Mouse (Mus musculus) forebrain, embryonic 14.5 days (tissue): ENCODE data around the gene Rnf213. TPM values are rescaled to one million over a fixed set of nuclear protein-coding genes. Genes with fewer than 3 reads are reported as not detected.
A peak's percentile ranks its signal among the peaks of the same experiment; 100 is the strongest.
"Not testable (repeated sequence)": the region's sequence is repeated elsewhere in the genome, so short reads cannot be mapped to it uniquely, and the experiment has no call there.

Experiments used
- ATAC-seq: fragments of 200-750 bp; cut with Nextera tagmentation; 2 replicates; pipeline ENCODE4 v1.8.0; 2017; ENCODE audit warnings: mild to moderate bottlenecking, moderate library complexity
- DNase-seq: peaks from one replicate; pipeline ENCODE4 v3.0.0-alpha.2; 2015; ENCODE audit warnings: low spot score
- H3K27ac ChIP-seq: fragments of 300-500 bp; sonication (generic); 2 replicates; pipeline ENCODE4 v1.5.1; 2014; ENCODE audit warnings: low read depth, mild to moderate bottlenecking, control low read depth, low read length, moderate library complexity
- H3K27me3 ChIP-seq: fragments of 300-500 bp; sonication (generic); replicated peaks from 2 replicates; pipeline ENCODE4 v1.6.1; 2014; ENCODE audit warnings: low read length, control low read depth, mixed read lengths; ENCODE audit not compliant: control insufficient read depth, insufficient read depth
- H3K36me3 ChIP-seq: fragments of 300-500 bp; sonication (generic); 2 replicates; pipeline ENCODE4 v1.6.1; 2014; ENCODE audit warnings: low read length, control low read depth; ENCODE audit not compliant: control insufficient read depth, insufficient read depth
- H3K4me1 ChIP-seq: fragments of 300-500 bp; sonication (generic); 2 replicates; pipeline ENCODE4 v1.6.1; 2014; ENCODE audit warnings: antibody characterized with exemption, low read length, control low read depth; ENCODE audit not compliant: control insufficient read depth, insufficient read depth
- H3K4me2 ChIP-seq: fragments of 300-500 bp; sonication (generic); 2 replicates; pipeline ENCODE4 v1.6.1; 2014; ENCODE audit warnings: mild to moderate bottlenecking, control low read depth, low read length
- H3K4me3 ChIP-seq: fragments of 300-500 bp; sonication (generic); 2 replicates; pipeline ENCODE4 v1.5.1; 2014; ENCODE audit warnings: low read depth, low read length, control low read depth
- H3K9ac ChIP-seq: fragments of 300-500 bp; sonication (generic); 2 replicates; pipeline ENCODE4 v1.6.1; 2014; ENCODE audit warnings: mild to moderate bottlenecking, low read length, control low read depth, moderate library complexity
- H3K9me3 ChIP-seq: fragments of 300-500 bp; sonication (generic); replicated peaks from 2 replicates; pipeline ENCODE4 v1.6.1; 2016; ENCODE audit warnings: low read length, control low read depth, mixed read lengths; ENCODE audit not compliant: control insufficient read depth
- WGBS: fragments of 180-500 bp; shearing (Covaris S2); extraction: QIAGEN DNeasy Blood & Tissue Kit; methylation state at CpG from one replicate; pipeline ENCODE4 v1.1.7; 2014; 5-methylcytosine and 5-hydroxymethylcytosine counted together
- polyA plus RNA-seq: library from polyadenylated mRNA; unstranded; fragments of >200 nt; fragmentation: Nextera tagmentation; extraction: Ambion mirVana; gene quantifications from 2 replicates; pipeline ENCODE4 v1.2.1, GENCODE M21; 2014

Gene Rnf213
- polyA plus RNA-seq, 1 experiment from 2014 or later = 1.5 TPM

GRCm38 (mm10) chr11:119384904-119385303, 8.0 kb upstream of the Rnf213 start:
- no peaks in the 10 kb centered on the region for H3K9me3 ChIP-seq
- H3K4me3 ChIP-seq = no peak overlapping the region
- H3K4me2 ChIP-seq = no peak overlapping the region
- DNase-seq = no peak
- 83% methylated on average over 4 of the region's 4 CpGs for WGBS
- H3K36me3 ChIP-seq = no peaks in the 10 kb centered on the region
- H3K27me3 ChIP-seq = peaks cover 8% of the 10 kb centered on the region; the same call in 1 of the 2 replicates
- ATAC-seq = no peak
- H3K27ac ChIP-seq = no peak overlapping the region
- H3K4me1 ChIP-seq = no peaks in the 10 kb centered on the region
- H3K9ac ChIP-seq = no peak overlapping the region

DNA sequence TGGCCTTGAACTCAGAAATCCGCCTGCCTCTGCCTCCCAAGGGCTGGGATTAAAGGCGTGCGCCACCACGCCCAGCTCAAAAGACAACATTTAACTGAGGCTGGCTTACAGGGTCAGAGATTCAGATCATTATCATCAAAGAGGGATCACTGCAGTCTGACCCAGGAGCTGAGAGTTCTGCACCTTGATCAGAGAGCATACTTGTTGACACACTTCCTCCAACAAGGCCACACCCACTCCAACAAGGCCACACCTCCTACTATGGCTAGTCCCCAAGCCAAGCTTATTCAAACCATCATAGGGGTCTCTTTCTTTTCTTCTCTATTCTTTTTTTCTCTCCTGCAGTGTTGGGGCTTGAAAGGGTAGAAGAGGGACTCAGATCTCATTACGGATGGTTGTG, 6.6 kb upstream of the Rnf213 start:
- Histone ChIP-seq H3K4me2 (no peak overlapping the region), H3K9me3 (no peaks in the 10 kb centered on the region), H3K4me3 (no peak overlapping the region), H3K27me3 (peaks cover 23% of the 10 kb centered on the region), H3K9ac (no peak overlapping the region), H3K27ac (no peak overlapping the region), H3K4me1 (no peaks in the 10 kb centered on the region; the same call in 1 of the 2 replicates), H3K36me3 (no peaks in the 10 kb centered on the region)
- DNase-seq (no peak), ATAC-seq (no peak)
- WGBS = 91% methylated on average over 5 of the region's 5 CpGs

GRCm38 (mm10) chr11:119387273-119387672, 5.6 kb upstream of the Rnf213 start:
- DNase-seq = not testable (repeated sequence)

GRCm38 (mm10) chr11:119389851-119390270, 3.0 kb upstream of the Rnf213 start:
- H3K27me3 ChIP-seq = peaks cover 53% of the 10 kb centered on the region
- H3K27ac ChIP-seq = no peak overlapping the region
- ATAC-seq = peak; percentile 54; the same call in 1 of the 2 replicates
- no peaks in the 10 kb centered on the region; the same call in 1 of the 2 replicates for H3K4me1 ChIP-seq
- peak; percentile 67 for DNase-seq
- 1% methylated on average over 32 of the region's 35 CpGs for WGBS
- peak overlapping the region; percentile 46 for H3K4me3 ChIP-seq
- peak overlapping the region; percentile 93 for H3K4me2 ChIP-seq
- peak overlapping the region; percentile 58 for H3K9ac ChIP-seq
- H3K9me3 ChIP-seq = no peaks in the 10 kb centered on the region
- H3K36me3 ChIP-seq = no peaks in the 10 kb centered on the region

More at GRCm38 (mm10) chr11:119387273-119387672, 5.6 kb upstream of the Rnf213 start:
- not testable (repeated sequence) for H3K36me3 ChIP-seq, H3K9ac ChIP-seq, H3K9me3 ChIP-seq, ATAC-seq, H3K4me1 ChIP-seq, H3K4me3 ChIP-seq, H3K4me2 ChIP-seq, H3K27ac ChIP-seq
- peaks cover 32% of the 10 kb centered on the region for H3K27me3 ChIP-seq
- 33% methylated on average over 3 of the region's 3 CpGs for WGBS

DNA sequence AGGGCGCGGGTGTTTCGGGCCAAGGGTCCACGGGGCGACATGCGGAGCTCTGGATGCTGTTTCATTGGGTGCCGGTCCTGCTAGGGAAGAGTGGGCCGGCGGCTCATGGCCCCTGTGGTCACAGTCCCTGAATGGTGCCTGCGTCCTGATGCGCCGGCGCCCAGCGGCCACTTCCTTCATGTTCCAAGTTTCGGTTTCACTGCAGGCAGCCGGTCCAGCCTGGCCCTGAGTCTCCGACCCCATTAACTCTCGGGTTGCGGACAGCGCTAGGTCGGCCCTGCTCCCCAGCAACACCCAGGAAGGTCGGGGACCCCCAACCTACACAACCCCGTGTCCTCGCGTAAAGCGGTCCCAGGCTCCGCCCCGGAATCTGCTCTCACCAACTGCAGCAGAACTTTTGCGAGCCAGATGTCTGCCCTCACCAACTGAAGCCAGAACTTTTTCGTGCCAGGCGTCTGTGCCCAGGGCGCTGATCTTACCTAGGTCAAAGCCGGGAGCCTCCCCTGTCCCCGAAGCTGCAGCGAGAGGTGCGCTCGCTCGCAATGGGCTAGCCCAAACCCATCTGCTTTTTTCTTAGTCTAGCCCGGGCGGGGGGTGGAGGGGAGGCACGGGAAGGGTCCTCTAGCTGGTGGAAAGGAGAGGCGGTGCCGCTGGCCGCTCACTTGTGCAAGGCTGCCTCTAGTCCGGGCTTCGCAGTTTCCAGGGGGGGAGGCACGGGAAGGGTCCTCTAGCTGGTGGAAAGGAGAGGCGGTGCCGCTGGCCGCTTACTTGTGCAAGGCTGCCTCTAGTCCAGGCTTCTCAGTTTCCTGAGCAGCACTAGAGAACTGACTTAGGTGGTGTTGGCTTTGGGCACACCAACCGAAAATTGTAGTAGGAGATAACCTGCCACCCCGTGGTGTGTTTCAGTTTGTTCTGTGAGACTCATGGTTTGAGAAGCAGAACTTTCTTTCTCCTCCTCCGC, 2.3 kb upstream of the Rnf213 start:
- DNase-seq (peak; percentile 32), ATAC-seq (peak; percentile 23; the same call in 1 of the 2 replicates)
- peaks cover 59% of the 10 kb centered on the region for H3K27me3 ChIP-seq
- H3K4me2 ChIP-seq = peak overlapping the region; percentile 93
- peak overlapping the region; percentile 46 for H3K4me3 ChIP-seq
- 2% methylated on average over 53 of the region's 53 CpGs for WGBS
- no peak overlapping the region for H3K27ac ChIP-seq
- no peaks in the 10 kb centered on the region; the same call in 1 of the 2 replicates for H3K4me1 ChIP-seq
- no peaks in the 10 kb centered on the region for H3K36me3 ChIP-seq
- peak overlapping the region; percentile 58 for H3K9ac ChIP-seq
- no peaks in the 10 kb centered on the region for H3K9me3 ChIP-seq

DNA sequence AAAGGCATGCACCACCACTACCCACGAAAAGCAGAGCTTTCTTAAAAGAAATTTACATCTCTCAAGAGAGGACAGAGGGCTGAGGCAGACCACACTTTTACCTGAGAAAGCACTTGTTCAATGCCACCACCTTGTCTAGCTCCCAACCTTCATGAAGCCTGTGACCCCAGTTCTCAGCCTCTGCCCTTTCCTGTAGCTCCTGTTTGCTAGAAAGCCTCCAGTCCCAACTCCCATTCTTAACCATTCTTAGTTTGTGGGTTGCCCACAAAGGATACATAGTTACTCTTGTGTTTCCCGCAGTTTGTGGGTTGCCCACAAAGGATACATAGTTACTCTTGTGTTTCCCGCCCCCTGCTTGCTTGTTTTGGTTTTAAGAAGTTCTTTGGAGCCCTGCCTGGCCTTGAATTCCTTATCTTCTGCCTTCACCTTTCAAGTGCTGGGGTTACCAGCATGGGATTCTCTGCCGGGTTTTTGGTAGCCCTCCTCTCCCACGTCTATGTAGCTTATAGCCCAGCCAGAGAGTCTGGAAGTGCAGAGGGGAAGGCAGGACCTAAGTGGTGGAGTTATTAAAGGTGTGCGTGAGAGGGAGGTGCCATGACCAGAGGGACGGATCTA, 1.4 kb upstream of the Rnf213 start:
- no peak overlapping the region for H3K9ac ChIP-seq
- no peak overlapping the region for H3K4me2 ChIP-seq
- H3K36me3 ChIP-seq = no peaks in the 10 kb centered on the region
- no peaks in the 10 kb centered on the region; the same call in 1 of the 2 replicates for H3K4me1 ChIP-seq
- DNase-seq (no peak), ATAC-seq (no peak)
- H3K27ac ChIP-seq = no peak overlapping the region
- no peak overlapping the region for H3K4me3 ChIP-seq
- H3K9me3 ChIP-seq = no peaks in the 10 kb centered on the region
- 38% methylated on average over 7 of the region's 7 CpGs for WGBS
- H3K27me3 ChIP-seq = peaks cover 68% of the 10 kb centered on the region

- DNase-seq = no peak
Observed at GRCm38 (mm10) chr11:119392001-119392614, 792 bp upstream of the Rnf213 start.

GRCm38 (mm10) chr11:119393483-119393804, 544 bp downstream of the Rnf213 start:
- peak overlapping the region; percentile 67 for H3K4me2 ChIP-seq
- no peak for ATAC-seq
- H3K27me3 ChIP-seq = peaks cover 67% of the 10 kb centered on the region
- H3K27ac ChIP-seq = no peak overlapping the region
- peak overlapping the region; percentile 41 for H3K4me3 ChIP-seq
- no peaks in the 10 kb centered on the region; the same call in 1 of the 2 replicates for H3K4me1 ChIP-seq
- H3K9me3 ChIP-seq = no peaks in the 10 kb centered on the region
- DNase-seq = no peak
- 24% methylated on average over 7 of the region's 7 CpGs for WGBS
- no peaks in the 10 kb centered on the region for H3K36me3 ChIP-seq
- no peak overlapping the region; the same call in 1 of the 2 replicates for H3K9ac ChIP-seq

More at GRCm38 (mm10) chr11:119392001-119392614, 792 bp upstream of the Rnf213 start:
- no peak overlapping the region for H3K9ac ChIP-seq
- no peaks in the 10 kb centered on the region for H3K9me3 ChIP-seq
- no peak for ATAC-seq
- H3K27ac ChIP-seq = no peak overlapping the region
- H3K27me3 ChIP-seq = peaks cover 70% of the 10 kb centered on the region
- H3K4me1 ChIP-seq = no peaks in the 10 kb centered on the region; the same call in 1 of the 2 replicates
- 9% methylated on average over 12 of the region's 12 CpGs for WGBS
- H3K36me3 ChIP-seq = no peaks in the 10 kb centered on the region
- H3K4me2 ChIP-seq = peak overlapping the region; percentile 67; the same call in 1 of the 2 replicates
- H3K4me3 ChIP-seq = no peak overlapping the region
